Mouse (Mus musculus) limb, embryonic 12.5 days (tissue): ENCODE results near the gene Rtl10. TPM values are rescaled to one million over a fixed set of nuclear protein-coding genes. Genes with fewer than 3 reads are reported as not detected.

Source experiments
- ATAC-seq: fragments of 200-750 bp; cut with Nextera tagmentation; 2 replicates; pipeline ENCODE4 v1.8.0; 2017; ENCODE audit warnings: low read depth, moderate TSS enrichment; ENCODE audit not compliant: insufficient number of reproducible peaks, insufficient read depth, low FRiP score, low TSS enrichment
- H3K27ac ChIP-seq: fragments of 300-500 bp; sonication (generic); 2 replicates; pipeline ENCODE4 v1.5.1; 2016; ENCODE audit warnings: mild to moderate bottlenecking, moderate library complexity
- H3K27me3 ChIP-seq: fragments of 300-500 bp; sonication (generic); 2 replicates; pipeline ENCODE4 v1.6.1; 2016; ENCODE audit warnings: mild to moderate bottlenecking, moderate library complexity
- H3K36me3 ChIP-seq: fragments of 300-500 bp; sonication (generic); 2 replicates; pipeline ENCODE4 v1.6.1; 2016; ENCODE audit warnings: mild to moderate bottlenecking, moderate library complexity
- H3K4me1 ChIP-seq: fragments of 300-500 bp; sonication (generic); replicated peaks from 2 replicates; pipeline ENCODE4 v1.6.1; 2016
- H3K4me2 ChIP-seq: fragments of 300-500 bp; sonication (generic); 2 replicates; pipeline ENCODE4 v1.6.1; 2016; ENCODE audit warnings: mild to moderate bottlenecking, moderate library complexity
- H3K4me3 ChIP-seq: fragments of 300-500 bp; sonication (generic); replicated peaks from 2 replicates; pipeline ENCODE4 v1.5.1; 2016; ENCODE audit warnings: mild to moderate bottlenecking
- H3K9ac ChIP-seq: fragments of 300-500 bp; sonication (generic); replicated peaks from 2 replicates; pipeline ENCODE4 v1.6.1; 2016; ENCODE audit warnings: mild to moderate bottlenecking, moderate library complexity
- H3K9me3 ChIP-seq: fragments of 300-500 bp; sonication (generic); 2 replicates; pipeline ENCODE4 v1.6.1; 2016; ENCODE audit warnings: mild to moderate bottlenecking, moderate library complexity
- whole genome bisulfite sequencing: fragments of 180-500 bp; shearing (Covaris S2); methylation state at CpG from one replicate; pipeline ENCODE4 v1.1.7; 2016; 5-methylcytosine and 5-hydroxymethylcytosine counted together
- polyA plus RNA-seq: library from polyadenylated mRNA; unstranded; fragments of >200 nt; fragmentation: Nextera tagmentation; extraction: Ambion mirVana; gene quantifications from 2 replicates; pipeline ENCODE4 v1.2.1, GENCODE M21; 2016

Rtl10 gene
- 4.2 and 5.1 TPM in 2 replicates for polyA plus RNA-seq

- Histone ChIP-seq H3K9ac (peak within 1 kb of the TSS; percentile 74), H3K4me2 (peak within 1 kb of the TSS; percentile 88), H3K4me3 (peak within 1 kb of the TSS; percentile 76), H3K9me3 (no peaks in the 10 kb centered on the region), H3K27me3 (no peaks in the 10 kb centered on the region), H3K4me1 (peaks cover 20% of the 10 kb centered on the region), H3K36me3 (peaks cover 28% of the 10 kb centered on the region), H3K27ac (peak within 1 kb of the TSS; percentile 90)
- ATAC-seq: peak; percentile 97
- WGBS: under 1% methylated on average over 51 of the region's 51 CpGs
Measured at GRCm38 (mm10) chr16:18498558-18498990, at the start of gene Rtl10, which contains the start of gene Gnb1l. Rtl10 (plus strand) TSS chr16:18498901. Gnb1l (plus strand) TSS chr16:18498713.

- H3K9me3 ChIP-seq: no peaks in the 10 kb centered on the region
- no peak overlapping the region for H3K4me3 ChIP-seq
- 86% methylated on average over 4 of the region's 4 CpGs for WGBS
- H3K9ac ChIP-seq: no peak overlapping the region
- H3K4me1 ChIP-seq: peaks cover 31% of the 10 kb centered on the region
- H3K27me3 ChIP-seq: no peaks in the 10 kb centered on the region
- no peak overlapping the region for H3K4me2 ChIP-seq
- peaks cover 5% of the 10 kb centered on the region; the same call in 1 of the 2 replicates for H3K36me3 ChIP-seq
- ATAC-seq: no peak
- H3K27ac ChIP-seq: no peak overlapping the region
Measured at GRCm38 (mm10) chr16:18449005-18449404, 49.7 kb upstream of the Rtl10 start.

GRCm38 (mm10) chr16:18451486-18452181, 47.1 kb upstream of the Rtl10 start:
- Histone ChIP-seq H3K9me3 (no peaks in the 10 kb centered on the region), H3K4me1 (peaks cover 31% of the 10 kb centered on the region), H3K9ac (no peak overlapping the region), H3K27ac (no peak overlapping the region), H3K4me2 (no peak overlapping the region), H3K27me3 (no peaks in the 10 kb centered on the region), H3K36me3 (peaks cover 14% of the 10 kb centered on the region; the same call in 1 of the 2 replicates), H3K4me3 (no peak overlapping the region)
- WGBS: 45% methylated on average over 9 of the region's 9 CpGs
- no peak for ATAC-seq

- no peak overlapping the region for H3K4me3 ChIP-seq
- no peaks in the 10 kb centered on the region for H3K27me3 ChIP-seq
- ATAC-seq: no peak
- WGBS: 79% methylated on average over 8 of the region's 8 CpGs
- no peak overlapping the region for H3K4me2 ChIP-seq
- peaks cover 14% of the 10 kb centered on the region; the same call in 1 of the 2 replicates for H3K36me3 ChIP-seq
- no peak overlapping the region for H3K27ac ChIP-seq
- no peak overlapping the region for H3K9ac ChIP-seq
- H3K4me1 ChIP-seq: peaks cover 26% of the 10 kb centered on the region
- H3K9me3 ChIP-seq: no peaks in the 10 kb centered on the region
Measured at GRCm38 (mm10) chr16:18452361-18452862, 46.3 kb upstream of the Rtl10 start.

GRCm38 (mm10) chr16:18453846-18454245, 44.9 kb upstream of the Rtl10 start:
- Histone ChIP-seq H3K9ac (no peak overlapping the region), H3K27me3 (no peaks in the 10 kb centered on the region), H3K9me3 (no peaks in the 10 kb centered on the region), H3K4me1 (peaks cover 13% of the 10 kb centered on the region), H3K4me3 (no peak overlapping the region), H3K36me3 (peaks cover 14% of the 10 kb centered on the region; the same call in 1 of the 2 replicates), H3K27ac (no peak overlapping the region), H3K4me2 (no peak overlapping the region)
- WGBS: 24% methylated on average over 5 of the region's 5 CpGs
- no peak for ATAC-seq

- 91% methylated on average over 6 of the region's 6 CpGs for WGBS
- H3K9me3 ChIP-seq: no peaks in the 10 kb centered on the region
Measured at GRCm38 (mm10) chr16:18455407-18455806, 43.3 kb upstream of the Rtl10 start.

GRCm38 (mm10) chr16:18458661-18459060, 40.0 kb upstream of the Rtl10 start:
- no peak overlapping the region for H3K9ac ChIP-seq
- H3K4me1 ChIP-seq: peaks cover 27% of the 10 kb centered on the region
- H3K36me3 ChIP-seq: peaks cover 14% of the 10 kb centered on the region; the same call in 1 of the 2 replicates
- no peak for ATAC-seq
- H3K9me3 ChIP-seq: no peaks in the 10 kb centered on the region
- H3K4me2 ChIP-seq: no peak overlapping the region
- H3K4me3 ChIP-seq: no peak overlapping the region
- peaks cover 10% of the 10 kb centered on the region; the same call in 1 of the 2 replicates for H3K27me3 ChIP-seq
- no peak overlapping the region; the same call in 1 of the 2 replicates for H3K27ac ChIP-seq

More at GRCm38 (mm10) chr16:18455407-18455806, 43.3 kb upstream of the Rtl10 start:
- no peak overlapping the region for H3K9ac ChIP-seq
- H3K27ac ChIP-seq: no peak overlapping the region
- no peak overlapping the region for H3K4me2 ChIP-seq
- peaks cover 14% of the 10 kb centered on the region; the same call in 1 of the 2 replicates for H3K36me3 ChIP-seq
- H3K4me1 ChIP-seq: peaks cover 23% of the 10 kb centered on the region
- peaks cover 9% of the 10 kb centered on the region; the same call in 1 of the 2 replicates for H3K27me3 ChIP-seq
- no peak overlapping the region for H3K4me3 ChIP-seq
- ATAC-seq: no peak

- peaks cover 30% of the 10 kb centered on the region for H3K4me1 ChIP-seq
- H3K4me3 ChIP-seq: no peak overlapping the region
- 17% methylated on average over 12 of the region's 12 CpGs for WGBS
- H3K9ac ChIP-seq: no peak overlapping the region; the same call in none of the 2 replicates
- H3K27ac ChIP-seq: peak overlapping the region; percentile 56
- peaks cover 12% of the 10 kb centered on the region; the same call in 1 of the 2 replicates for H3K36me3 ChIP-seq
- H3K9me3 ChIP-seq: no peaks in the 10 kb centered on the region
- peak; percentile 5; the same call in 1 of the 2 replicates for ATAC-seq
- peak overlapping the region; percentile 40 for H3K4me2 ChIP-seq
- peaks cover 10% of the 10 kb centered on the region; the same call in 1 of the 2 replicates for H3K27me3 ChIP-seq
Measured at GRCm38 (mm10) chr16:18459335-18459954, 39.3 kb upstream of the Rtl10 start.

GRCm38 (mm10) chr16:18459955-18460370, 38.7 kb upstream of the Rtl10 start:
- Histone ChIP-seq H3K4me2 (peak overlapping the region; percentile 40), H3K9me3 (no peaks in the 10 kb centered on the region), H3K4me1 (peaks cover 30% of the 10 kb centered on the region), H3K27ac (peak overlapping the region; percentile 56), H3K9ac (no peak overlapping the region; the same call in 1 of the 2 replicates), H3K4me3 (no peak overlapping the region), H3K36me3 (peaks cover 7% of the 10 kb centered on the region; the same call in 1 of the 2 replicates), H3K27me3 (peaks cover 10% of the 10 kb centered on the region; the same call in 1 of the 2 replicates)
- WGBS: 1% methylated on average over 11 of the region's 11 CpGs
- ATAC-seq: peak; percentile 44

GRCm38 (mm10) chr16:18460826-18461225, 37.9 kb upstream of the Rtl10 start:
- H3K36me3 ChIP-seq: peaks cover 6% of the 10 kb centered on the region; the same call in 1 of the 2 replicates
- no peak for ATAC-seq
- 93% methylated on average over 3 of the region's 3 CpGs for WGBS
- no peak overlapping the region for H3K4me2 ChIP-seq
- peaks cover 10% of the 10 kb centered on the region; the same call in 1 of the 2 replicates for H3K27me3 ChIP-seq
- no peaks in the 10 kb centered on the region for H3K9me3 ChIP-seq
- peaks cover 30% of the 10 kb centered on the region for H3K4me1 ChIP-seq
- no peak overlapping the region for H3K4me3 ChIP-seq
- no peak overlapping the region for H3K9ac ChIP-seq
- H3K27ac ChIP-seq: no peak overlapping the region

- no peaks in the 10 kb centered on the region for H3K36me3 ChIP-seq
- H3K4me1 ChIP-seq: peaks cover 30% of the 10 kb centered on the region
- H3K27ac ChIP-seq: no peak overlapping the region
- H3K4me3 ChIP-seq: no peak overlapping the region
- no peak for ATAC-seq
- 46% methylated on average over 9 of the region's 9 CpGs for WGBS
- peaks cover 10% of the 10 kb centered on the region; the same call in 1 of the 2 replicates for H3K27me3 ChIP-seq
- no peak overlapping the region for H3K4me2 ChIP-seq
- H3K9me3 ChIP-seq: no peaks in the 10 kb centered on the region
- peak overlapping the region; percentile 28; the same call in 1 of the 2 replicates for H3K9ac ChIP-seq
Measured at GRCm38 (mm10) chr16:18462031-18462430, 36.7 kb upstream of the Rtl10 start.
